Mouse (Mus musculus) neutrophil, adult 83 days (primary cell): ENCODE results near the gene Eid2b. TPM values are rescaled to one million over a fixed set of nuclear protein-coding genes. Genes with fewer than 3 reads are reported as not detected.

Experiments
- total RNA-seq, 2 experiments: library from RNA; stranded (reverse); gene quantifications; one replicate each; pipeline ENCODE4 v1.2.4; 2023

Eid2b gene
- total RNA-seq = 1 to 10 TPM; 4.5 to 4.7 TPM

GRCm38 (mm10) chr7:28277615-28278278 is at the start of gene Eid2b:
Gene Eid2b, plus strand, starts transcription at chr7:28277739.

GRCm38 (mm10) chr7:28267129-28268041 is 10.2 kb upstream of the Eid2b start, which contains the start of gene Eid2:
Gene Eid2, plus strand, starts transcription at chr7:28267881.

GRCm38 (mm10) chr7:28290638-28291590 is 13.4 kb downstream of the Eid2b start, which contains the start of gene Selenov:
Gene Selenov, minus strand, starts transcription at chr7:28291186.

DNA sequence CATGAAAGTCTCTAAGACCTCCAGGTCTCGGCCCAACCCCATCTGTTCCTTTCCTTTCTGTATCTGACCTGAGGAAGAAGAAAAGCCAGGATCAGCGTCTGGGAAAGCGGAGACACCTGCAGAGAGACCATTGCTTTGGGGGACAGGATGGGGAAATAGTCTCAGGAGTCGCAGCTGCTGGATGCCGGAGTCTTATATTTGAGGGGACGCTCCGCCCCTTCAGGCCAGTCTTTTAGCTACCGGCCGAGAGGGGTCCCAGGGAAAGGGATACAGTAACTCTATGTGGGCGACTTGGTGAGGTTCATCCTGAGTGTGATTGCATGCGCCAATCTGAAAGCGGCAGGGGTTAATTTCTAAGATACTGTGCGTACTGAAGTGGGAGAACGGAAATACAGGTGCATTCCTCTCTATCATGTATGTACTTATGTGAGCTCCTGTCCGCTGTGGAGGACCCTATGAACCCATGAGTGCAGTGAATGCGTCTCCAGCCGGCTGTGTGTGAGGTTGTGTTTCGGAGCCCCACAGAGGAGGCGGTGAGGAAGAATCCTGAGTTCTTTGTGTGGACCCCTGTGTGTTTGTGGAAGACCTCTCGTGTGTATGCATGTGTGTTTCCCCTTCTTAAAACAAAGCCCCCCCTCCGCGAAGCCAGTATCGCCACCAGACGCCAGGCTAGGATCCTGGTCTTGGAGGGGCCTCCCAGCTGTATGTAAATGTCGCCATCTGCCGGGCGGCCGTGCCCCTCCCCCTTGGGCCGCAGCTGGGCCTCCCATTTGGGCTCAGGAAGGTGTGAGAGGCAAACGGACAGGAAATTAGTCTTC is 24.3 kb downstream of the Eid2b start, which contains the start of gene Dll3:
TSS of gene Dll3 (minus strand) at position 623 of the 818 bp plus-strand sequence.

GRCm38 (mm10) chr7:28311926-28312543 is 34.5 kb downstream of the Eid2b start, which contains the start of gene Timm50:
Gene Timm50, minus strand, starts transcription at chr7:28312072.

Other genes starting within 250 kb of the Eid2b start
- gene Psmc4, start 227.6 kb upstream of the Eid2b start, total RNA-seq = 10 to 100 TPM; 71.1 to 72.0 TPM
- gene Fcgbp, start 206.5 kb upstream of the Eid2b start, total RNA-seq = not detected
- gene 9530053A07Rik, start 148.3 kb upstream of the Eid2b start, total RNA-seq = not detected
- gene Fbl, start 108.0 kb upstream of the Eid2b start, total RNA-seq = 10 to 100 TPM; 69.9 to 73.1 TPM
- 10 to 100 TPM; 11.1 to 13.9 TPM for gene Dyrk1b, start 98.3 kb upstream of the Eid2b start, total RNA-seq
- gene Eid2, start 9.9 kb upstream of the Eid2b start, total RNA-seq = 1 to 10 TPM; 1.2 to 1.5 TPM
- not detected for gene Selenov, start 13.4 kb downstream of the Eid2b start, total RNA-seq
- gene Dll3, start 24.5 kb downstream of the Eid2b start, total RNA-seq = not detected
- gene Timm50, start 34.3 kb downstream of the Eid2b start, total RNA-seq = 10 to 100 TPM; 24.3 to 28.2 TPM
- 10 to 100 TPM; 72.6 to 73.5 TPM for gene Supt5, start 61.0 kb downstream of the Eid2b start, total RNA-seq
- gene Rps16, start 72.9 kb downstream of the Eid2b start, total RNA-seq = 1,000 to 10,000 TPM; 1,040 to 1,142 TPM
- gene Plekhg2, start 94.9 kb downstream of the Eid2b start, total RNA-seq = 10 to 100 TPM; 25.8 to 27.0 TPM
- 1,000 to 10,000 TPM; 2,020 to 2,166 TPM for gene Zfp36, start 102.5 kb downstream of the Eid2b start, total RNA-seq
- 10 to 100 TPM in 1 of 2 experiments, 1 to 10 TPM in 1; 7.4 to 10.8 TPM for gene Med29, start 115.0 kb downstream of the Eid2b start, total RNA-seq
- 10 to 100 TPM; 59.0 to 65.3 TPM for gene Paf1, start 115.2 kb downstream of the Eid2b start, total RNA-seq
- 100 to 1,000 TPM; 506 TPM for gene Gmfg, start 159.7 kb downstream of the Eid2b start, total RNA-seq
- 1 to 10 TPM; 4.0 TPM for gene Lrfn1, start 174.2 kb downstream of the Eid2b start, total RNA-seq
- not detected for gene Ifnl2, start 232.7 kb downstream of the Eid2b start, total RNA-seq
- not detected for gene Ifnl3, start 245.1 kb downstream of the Eid2b start, total RNA-seq